Comparison of ENCODE assay signal across 27 mouse cellular contexts in genomic region chr3:120531880-120532580, GRCm38 (mm10).
DNase-seq lines count a peak whose midpoint lies in the region; ATAC-seq lines count a peak whose summit lies in the region.
"Had no signal": no experiment of that assay in that cellular context is flagged by ENCODE, and none has a peak within 500 bp of the region (broad histone marks: within the 10 kb centered on the region; RNA-seq: fewer than 3 reads in every experiment).

No protein-coding gene starts in this region.

- no peaks in the 10 kb centered on the region for H3K27me3 ChIP-seq in forebrain, embryonic 16.5 days (replicated peaks; ENCODE audit: control insufficient read depth, insufficient read depth, low read length)
- H3K27me3 ChIP-seq: heart, embryonic 15.5 days; hindbrain, embryonic 12.5 days; intestine, embryonic 15.5 days; stomach, embryonic 15.5 days had no signal

- no peak overlapping the region for H3K4me2 ChIP-seq in forebrain, embryonic 16.5 days (ENCODE audit: low read length)
- H3K4me2 ChIP-seq: heart, embryonic 15.5 days; hindbrain, embryonic 12.5 days; intestine, embryonic 15.5 days; lung, embryonic 14.5 days; midbrain, embryonic 11.5 days; stomach, embryonic 15.5 days had no signal

- no peak for DNase-seq in frontal cortex, adult 2 months (ENCODE audit: extremely low spot score in 1 of 2, low spot score in 1 of 2)
- peak; percentile 47 for DNase-seq in brain, adult 2 months (ENCODE audit: low read depth, low spot score)
- DNase-seq in layer of hippocampus, adult 9-10 months (ENCODE audit: low spot score) = peak; percentile 50
- no peak for DNase-seq in thymus, postnatal 25 days
- DNase-seq in retina, postnatal 1 day = no peak
- DNase-seq: adrenal gland, adult 2 months; adrenal gland, postnatal 36 days; cerebellum, adult 8-10 months; cerebellum, postnatal 36 days; gastrocnemius, postnatal 14 days; kidney, adult 2 months; kidney, postnatal 36 days; liver; lung, embryonic 14.5 days; lung, postnatal 14 days; right cerebral cortex, postnatal 25 days had no signal

- H3K4me3 ChIP-seq in forebrain, embryonic 16.5 days (replicated peaks; ENCODE audit: low read length) = no peak overlapping the region
- H3K4me3 ChIP-seq: heart, embryonic 15.5 days; hindbrain, embryonic 12.5 days; intestine, embryonic 15.5 days; stomach, embryonic 15.5 days had no signal

- H3K9ac ChIP-seq in forebrain, embryonic 16.5 days (replicated peaks; ENCODE audit: low read depth, low read length) = no peak overlapping the region
- H3K9ac ChIP-seq: heart, embryonic 15.5 days; hindbrain, embryonic 12.5 days; intestine, embryonic 15.5 days; liver, embryonic 14.5 days; lung, embryonic 14.5 days; stomach, embryonic 15.5 days had no signal

- 59% methylated on average over 9 of the region's 9 CpGs for WGBS in forebrain, embryonic 16.5 days

- no peaks in the 10 kb centered on the region for H3K4me1 ChIP-seq in forebrain, embryonic 16.5 days (replicated peaks; ENCODE audit: control insufficient read depth, insufficient read depth, low read length)
- H3K4me1 ChIP-seq: heart, embryonic 15.5 days; hindbrain, embryonic 12.5 days; intestine, embryonic 15.5 days; stomach, embryonic 15.5 days had no signal

- H3K36me3 ChIP-seq in forebrain, embryonic 16.5 days (ENCODE audit: control insufficient read depth, insufficient read depth) = no peaks in the 10 kb centered on the region
- H3K36me3 ChIP-seq: heart, embryonic 15.5 days; hindbrain, embryonic 12.5 days; intestine, embryonic 15.5 days; stomach, embryonic 15.5 days had no signal

- H3K9me3 ChIP-seq in forebrain, embryonic 16.5 days (ENCODE audit: control insufficient read depth, low read length) = no peaks in the 10 kb centered on the region
- H3K9me3 ChIP-seq: heart, embryonic 15.5 days; hindbrain, embryonic 12.5 days; intestine, embryonic 15.5 days; stomach, embryonic 15.5 days had no signal

- peak overlapping the region; percentile 16; the same call in 1 of the 2 replicates for H3K27ac ChIP-seq in forebrain, embryonic 16.5 days (ENCODE audit: low read length)
- H3K27ac ChIP-seq: heart, embryonic 15.5 days; hindbrain, embryonic 12.5 days; hindbrain, postnatal 0 days; intestine, embryonic 15.5 days; liver, embryonic 14.5 days; stomach, embryonic 15.5 days had no signal

- peak; percentile 41; the same call in 1 of the 2 replicates for ATAC-seq in frontal cortex, adult (ENCODE audit: low TSS enrichment)
- ATAC-seq in forebrain, embryonic 16.5 days = 0 out of 2 replicates have a peak, but pooled peaks have one; percentile 50
- ATAC-seq: CD4-positive, CD25-positive, alpha-beta regulatory T cell, adult 4 months; hindbrain, postnatal 0 days; intestine, embryonic 15.5 days; midbrain, embryonic 16.5 days had no signal

Comparison
In these comparisons a context has a peak if more than half of its experiments do, and no peak if none do; other contexts are left out.
1. DNase-seq: peak in brain, adult 2 months (single experiment) and layer of hippocampus, adult 9-10 months (single experiment); none in frontal cortex, adult 2 months (0 of 2), thymus, postnatal 25 days (single experiment) and retina, postnatal 1 day (single experiment).